Mouse (Mus musculus) embryonic facial prominence, embryonic 15.5 days (tissue): Measurements from ENCODE around the gene Mbtps1. TPM values are rescaled to one million over a fixed set of nuclear protein-coding genes. Genes with fewer than 3 reads are reported as not detected.

ENCODE experiments used
- ATAC-seq: fragments of 200-750 bp; cut with Nextera tagmentation; 2 replicates; pipeline ENCODE4 v1.8.0; 2017; ENCODE audit warnings: low read depth, moderate TSS enrichment; ENCODE audit not compliant: insufficient number of reproducible peaks, low FRiP score, low TSS enrichment
- H3K27ac ChIP-seq: fragments of 300-500 bp; sonication (generic); replicated peaks from 2 replicates; pipeline ENCODE4 v1.5.1; 2015; ENCODE audit warnings: mild to moderate bottlenecking, inconsistent platforms
- H3K27me3 ChIP-seq: fragments of 300-500 bp; sonication (generic); 2 replicates; pipeline ENCODE4 v1.6.1; 2015; ENCODE audit warnings: inconsistent platforms
- H3K36me3 ChIP-seq: fragments of 300-500 bp; sonication (generic); 2 replicates; pipeline ENCODE4 v1.6.1; 2015; ENCODE audit warnings: mild to moderate bottlenecking, inconsistent platforms
- H3K4me1 ChIP-seq: fragments of 300-500 bp; sonication (generic); 2 replicates; pipeline ENCODE4 v1.6.1; 2015; ENCODE audit warnings: inconsistent platforms
- H3K4me2 ChIP-seq: fragments of 300-500 bp; sonication (generic); replicated peaks from 2 replicates; pipeline ENCODE4 v1.6.1; 2015; ENCODE audit warnings: mild to moderate bottlenecking, inconsistent platforms
- H3K4me3 ChIP-seq: fragments of 300-500 bp; sonication (generic); replicated peaks from 2 replicates; pipeline ENCODE4 v1.5.1; 2015; ENCODE audit warnings: mild to moderate bottlenecking, inconsistent platforms
- H3K9ac ChIP-seq: fragments of 300-500 bp; sonication (generic); 2 replicates; pipeline ENCODE4 v1.6.1; 2015; ENCODE audit warnings: inconsistent platforms
- H3K9me3 ChIP-seq: fragments of 300-500 bp; sonication (generic); replicated peaks from 2 replicates; pipeline ENCODE4 v1.6.1; 2016; ENCODE audit warnings: inconsistent platforms
- WGBS: fragments of 180-500 bp; shearing (Covaris S2); methylation state at CpG from one replicate; pipeline ENCODE4 v1.1.7; 2015; 5-methylcytosine and 5-hydroxymethylcytosine counted together
- polyA plus RNA-seq: library from polyadenylated mRNA; unstranded; fragments of >200 nt; fragmentation: Nextera tagmentation; extraction: Ambion mirVana; gene quantifications from 2 replicates; pipeline ENCODE4 v1.2.1, GENCODE M21; 2015

The Mbtps1 gene
- 118 TPM in 2 replicates for polyA plus RNA-seq

GRCm38 (mm10) chr8:119558603-119559401, at the start of gene Mbtps1:
Gene Mbtps1, minus strand, starts transcription at chr8:119558735.
- H3K27me3 ChIP-seq = no peaks in the 10 kb centered on the region

GRCm38 (mm10) chr8:119606224-119606623, 47.7 kb upstream of the Mbtps1 start:
- Histone ChIP-seq H3K4me1 (peaks cover 16% of the 10 kb centered on the region), H3K27me3 (no peaks in the 10 kb centered on the region), H3K9me3 (no peaks in the 10 kb centered on the region), H3K9ac (no peak overlapping the region), H3K27ac (no peak overlapping the region), H3K4me3 (no peak overlapping the region), H3K36me3 (peaks cover 11% of the 10 kb centered on the region), H3K4me2 (no peak overlapping the region)
- no peak for ATAC-seq
- 84% methylated on average over 2 of the region's 2 CpGs for WGBS

More at GRCm38 (mm10) chr8:119558603-119559401, at the start of gene Mbtps1:
- Histone ChIP-seq H3K4me1 (peaks cover 32% of the 10 kb centered on the region), H3K36me3 (peaks cover 20% of the 10 kb centered on the region), H3K27ac (peak within 1 kb of the TSS; percentile 94), H3K9me3 (no peaks in the 10 kb centered on the region), H3K4me2 (peak within 1 kb of the TSS; percentile 61), H3K9ac (peak within 1 kb of the TSS; percentile 87), H3K4me3 (peak within 1 kb of the TSS; percentile 89)
- 6% methylated on average over 63 of the region's 63 CpGs for WGBS
- peak; percentile 97 for ATAC-seq

GRCm38 (mm10) chr8:119604996-119605395, 46.5 kb upstream of the Mbtps1 start, which contains the start of gene Taf1c:
Gene Taf1c, minus strand, starts transcription at chr8:119605222.
- Histone ChIP-seq H3K4me3 (peak within 1 kb of the TSS; percentile 61), H3K27ac (0 out of 2 replicates have a peak within 1 kb of the TSS, but pooled peaks have one; percentile 17), H3K4me1 (peaks cover 16% of the 10 kb centered on the region), H3K4me2 (peak within 1 kb of the TSS; percentile 78), H3K9me3 (no peaks in the 10 kb centered on the region), H3K9ac (peak within 1 kb of the TSS; percentile 59), H3K36me3 (peaks cover 23% of the 10 kb centered on the region), H3K27me3 (no peaks in the 10 kb centered on the region)
- ATAC-seq = peak; percentile 68
- 0% methylated on average over 23 of the region's 23 CpGs for WGBS

- peak overlapping the region; percentile 61 for H3K4me3 ChIP-seq
- peaks cover 16% of the 10 kb centered on the region for H3K4me1 ChIP-seq
- H3K9ac ChIP-seq = peak overlapping the region; percentile 59
- 41% methylated on average over 12 of the region's 12 CpGs for WGBS
- no peaks in the 10 kb centered on the region for H3K27me3 ChIP-seq
- no peaks in the 10 kb centered on the region for H3K9me3 ChIP-seq
- peak overlapping the region; percentile 78 for H3K4me2 ChIP-seq
- ATAC-seq = no peak
- H3K36me3 ChIP-seq = peaks cover 29% of the 10 kb centered on the region
- 0 out of 2 replicates have a peak overlapping the region, but pooled peaks have one; percentile 17 for H3K27ac ChIP-seq
Measured at GRCm38 (mm10) chr8:119604398-119604803, 45.9 kb upstream of the Mbtps1 start.

- no peak for ATAC-seq
- H3K4me3 ChIP-seq = peak overlapping the region; percentile 61
- H3K36me3 ChIP-seq = peaks cover 35% of the 10 kb centered on the region
- H3K4me1 ChIP-seq = peaks cover 16% of the 10 kb centered on the region
- H3K27ac ChIP-seq = no peak overlapping the region
- WGBS = 89% methylated on average over 4 of the region's 4 CpGs
- H3K27me3 ChIP-seq = no peaks in the 10 kb centered on the region
- H3K9ac ChIP-seq = no peak overlapping the region
- H3K4me2 ChIP-seq = peak overlapping the region; percentile 78
- no peaks in the 10 kb centered on the region for H3K9me3 ChIP-seq
Measured at GRCm38 (mm10) chr8:119603771-119604170, 45.2 kb upstream of the Mbtps1 start.

- Histone ChIP-seq H3K36me3 (peaks cover 1% of the 10 kb centered on the region; the same call in 1 of the 2 replicates), H3K27ac (no peak overlapping the region), H3K27me3 (no peaks in the 10 kb centered on the region), H3K4me2 (no peak overlapping the region), H3K9me3 (no peaks in the 10 kb centered on the region), H3K4me1 (no peaks in the 10 kb centered on the region; the same call in 1 of the 2 replicates), H3K9ac (no peak overlapping the region), H3K4me3 (no peak overlapping the region)
- ATAC-seq = no peak
- WGBS = 86% methylated on average over 7 of the region's 7 CpGs
Measured at GRCm38 (mm10) chr8:119591456-119591855, 32.9 kb upstream of the Mbtps1 start.

- no peaks in the 10 kb centered on the region for H3K36me3 ChIP-seq
- H3K4me3 ChIP-seq = no peak overlapping the region
- no peak overlapping the region for H3K9ac ChIP-seq
- H3K4me1 ChIP-seq = peaks cover 5% of the 10 kb centered on the region
- no peak for ATAC-seq
- no peak overlapping the region for H3K4me2 ChIP-seq
- WGBS = 80% methylated on average over 14 of the region's 14 CpGs
- no peak overlapping the region for H3K27ac ChIP-seq
- H3K27me3 ChIP-seq = no peaks in the 10 kb centered on the region
- no peaks in the 10 kb centered on the region for H3K9me3 ChIP-seq
Measured at GRCm38 (mm10) chr8:119590348-119590747, 31.8 kb upstream of the Mbtps1 start.

- WGBS = 19% methylated on average over 10 of the region's 10 CpGs
- peaks cover 5% of the 10 kb centered on the region for H3K4me1 ChIP-seq
- H3K27ac ChIP-seq = no peak overlapping the region
- no peaks in the 10 kb centered on the region for H3K36me3 ChIP-seq
- ATAC-seq = no peak
- H3K9ac ChIP-seq = no peak overlapping the region
- H3K27me3 ChIP-seq = no peaks in the 10 kb centered on the region
- H3K4me3 ChIP-seq = no peak overlapping the region
- no peaks in the 10 kb centered on the region for H3K9me3 ChIP-seq
- no peak overlapping the region for H3K4me2 ChIP-seq
Measured at GRCm38 (mm10) chr8:119588844-119589243, 30.3 kb upstream of the Mbtps1 start.

GRCm38 (mm10) chr8:119588321-119588720, 29.8 kb upstream of the Mbtps1 start:
- Histone ChIP-seq H3K9me3 (no peaks in the 10 kb centered on the region), H3K9ac (no peak overlapping the region), H3K36me3 (no peaks in the 10 kb centered on the region), H3K27ac (no peak overlapping the region), H3K4me3 (no peak overlapping the region), H3K4me1 (peaks cover 5% of the 10 kb centered on the region), H3K4me2 (no peak overlapping the region), H3K27me3 (no peaks in the 10 kb centered on the region)
- WGBS = 57% methylated on average over 4 of the region's 4 CpGs
- ATAC-seq = no peak

GRCm38 (mm10) chr8:119585901-119586300, 27.4 kb upstream of the Mbtps1 start:
- WGBS = 18% methylated on average over 23 of the region's 24 CpGs
- Histone ChIP-seq H3K4me2 (peak overlapping the region; percentile 61), H3K4me3 (peak overlapping the region; percentile 37), H3K4me1 (peaks cover 5% of the 10 kb centered on the region), H3K27me3 (no peaks in the 10 kb centered on the region), H3K9me3 (no peaks in the 10 kb centered on the region), H3K9ac (no peak overlapping the region; the same call in 1 of the 2 replicates), H3K36me3 (no peaks in the 10 kb centered on the region), H3K27ac (no peak overlapping the region)
- ATAC-seq = no peak

GRCm38 (mm10) chr8:119580441-119581161, 22.1 kb upstream of the Mbtps1 start:
- Histone ChIP-seq H3K27ac (no peak overlapping the region), H3K4me2 (no peak overlapping the region), H3K9me3 (no peaks in the 10 kb centered on the region), H3K9ac (no peak overlapping the region), H3K27me3 (peaks cover 24% of the 10 kb centered on the region), H3K4me3 (no peak overlapping the region), H3K36me3 (no peaks in the 10 kb centered on the region), H3K4me1 (no peaks in the 10 kb centered on the region)
- WGBS = 87% methylated on average over 5 of the region's 5 CpGs
- ATAC-seq = no peak
